Mouse (Mus musculus) adrenal gland, adult (tissue): ENCODE results near the gene Mocs3.

Experiments
- DNase-seq, 2 experiments: peaks; one replicate each; pipeline ENCODE4 v3.0.0; 2022 to 2023; ENCODE audit warnings: low spot score in 1 of 2; ENCODE audit not compliant: inconsistent age in 2 of 2

Mocs3 gene

GRCm38 (mm10) chr2:168230026-168230728 is at the start of gene Mocs3, which contains the start of the genes Gm20716 and Dpm1:
Gene Mocs3, plus strand, starts transcription at chr2:168230622.
Gene Gm20716, minus strand, starts transcription at chr2:168230364.
Gene Dpm1, minus strand, starts transcription at chr2:168230591.
- peak; percentile 91 to 98 for DNase-seq

- no peak for DNase-seq
These were observed 38.6 kb upstream of the Mocs3 start for GRCm38 (mm10) chr2:168191856-168192255.

- no peak for DNase-seq
These were observed 36.7 kb upstream of the Mocs3 start for GRCm38 (mm10) chr2:168193685-168194084.

GRCm38 (mm10) chr2:168195721-168196120 is 34.7 kb upstream of the Mocs3 start:
- DNase-seq: no peak

GRCm38 (mm10) chr2:168198421-168198820 is 32.0 kb upstream of the Mocs3 start:
- DNase-seq: peak in 1 of 2 experiments; percentile 62

GRCm38 (mm10) chr2:168199476-168199875 is 30.9 kb upstream of the Mocs3 start:
- no peak for DNase-seq

- peak; percentile 23 to 66 for DNase-seq
These were observed 30.3 kb upstream of the Mocs3 start for GRCm38 (mm10) chr2:168200014-168200691.

GRCm38 (mm10) chr2:168204476-168204999 is 25.9 kb upstream of the Mocs3 start:
- DNase-seq: no peak

GRCm38 (mm10) chr2:168205265-168205664 is 25.2 kb upstream of the Mocs3 start:
- peak; percentile 89 to 97 for DNase-seq

GRCm38 (mm10) chr2:168205681-168206631 is 24.5 kb upstream of the Mocs3 start:
- DNase-seq: peak; percentile 54 to 77

- DNase-seq: peak; percentile 97 to 99
These were observed 23.4 kb upstream of the Mocs3 start, which contains the start of gene Adnp for GRCm38 (mm10) chr2:168206725-168207644. Gene Adnp, minus strand, starts transcription at chr2:168207112.

GRCm38 (mm10) chr2:168207883-168208282 is 22.5 kb upstream of the Mocs3 start:
- no peak for DNase-seq

- no peak for DNase-seq
These were observed 16.5 kb upstream of the Mocs3 start for GRCm38 (mm10) chr2:168213788-168214397.

- DNase-seq: no peak
These were observed 7.1 kb upstream of the Mocs3 start for GRCm38 (mm10) chr2:168223326-168223725.

GRCm38 (mm10) chr2:168229116-168230025 is 1.1 kb upstream of the Mocs3 start:
- peak; percentile 72 to 89 for DNase-seq

GRCm38 (mm10) chr2:168230773-168231470 is 500 bp downstream of the Mocs3 start:
- no peak for DNase-seq

GRCm38 (mm10) chr2:168231471-168231829 is 1.0 kb downstream of the Mocs3 start:
- DNase-seq: peak; percentile 46 to 54

- no peak for DNase-seq
These were observed 2.9 kb downstream of the Mocs3 start for GRCm38 (mm10) chr2:168233286-168233685.
